Mouse (Mus musculus) testis, adult 2 months (tissue): ENCODE data around the gene Atp2b2. TPM values are rescaled to one million over a fixed set of nuclear protein-coding genes. Genes with fewer than 3 reads are reported as not detected.
A peak's percentile ranks its signal among the peaks of the same experiment; 100 is the strongest.

Experiments
- H3K27ac ChIP-seq: fragments of 200-500 bp; 2 replicates; pipeline ENCODE4 v1.5.1; 2012; ENCODE audit warnings: low read depth, low read length; ENCODE audit not compliant: control insufficient read depth, insufficient read depth
- H3K27me3 ChIP-seq: fragments of 200-500 bp; 2 replicates; pipeline ENCODE4 v1.6.1; 2012; ENCODE audit warnings: mild to moderate bottlenecking, low read length, moderate library complexity; ENCODE audit not compliant: control insufficient read depth, insufficient read depth
- H3K36me3 ChIP-seq: fragments of 200-500 bp; 2 replicates; pipeline ENCODE4 v1.6.1; 2012; ENCODE audit warnings: mild to moderate bottlenecking, low read length; ENCODE audit not compliant: control insufficient read depth, insufficient read depth
- H3K4me1 ChIP-seq: fragments of 200-500 bp; 2 replicates; pipeline ENCODE4 v1.6.1; 2012; ENCODE audit warnings: low read length; ENCODE audit not compliant: control insufficient read depth, insufficient read depth
- H3K4me3 ChIP-seq: fragments of 200-500 bp; 2 replicates; pipeline ENCODE4 v1.5.1; 2012; ENCODE audit warnings: low read depth, mild to moderate bottlenecking, low read length, moderate library complexity, mixed read lengths; ENCODE audit not compliant: control insufficient read depth
- CTCF ChIP-seq: fragments of 200-500 bp; IDR thresholded peaks from 2 replicates; pipeline ENCODE4 v1.5.1; 2012; ENCODE audit warnings: low read depth, mild to moderate bottlenecking, inconsistent platforms, low read length, moderate library complexity; ENCODE audit not compliant: control insufficient read depth, insufficient read depth, insufficient replicate concordance
- POLR2A ChIP-seq: fragments of 200-500 bp; IDR thresholded peaks from 2 replicates; pipeline ENCODE4 v1.6.1; 2012; ENCODE audit warnings: low read depth, mild to moderate bottlenecking, inconsistent platforms, low read length, moderate library complexity; ENCODE audit not compliant: control insufficient read depth
- polyA plus RNA-seq: library from polyadenylated mRNA; depleted of rRNA; stranded (reverse); fragments of >200 nt; gene quantifications from 2 replicates; pipeline ENCODE4 v1.2.3, GENCODE M21; 2012

Atp2b2 gene
- polyA plus RNA-seq, 1 experiment = 0.85 TPM

DNA sequence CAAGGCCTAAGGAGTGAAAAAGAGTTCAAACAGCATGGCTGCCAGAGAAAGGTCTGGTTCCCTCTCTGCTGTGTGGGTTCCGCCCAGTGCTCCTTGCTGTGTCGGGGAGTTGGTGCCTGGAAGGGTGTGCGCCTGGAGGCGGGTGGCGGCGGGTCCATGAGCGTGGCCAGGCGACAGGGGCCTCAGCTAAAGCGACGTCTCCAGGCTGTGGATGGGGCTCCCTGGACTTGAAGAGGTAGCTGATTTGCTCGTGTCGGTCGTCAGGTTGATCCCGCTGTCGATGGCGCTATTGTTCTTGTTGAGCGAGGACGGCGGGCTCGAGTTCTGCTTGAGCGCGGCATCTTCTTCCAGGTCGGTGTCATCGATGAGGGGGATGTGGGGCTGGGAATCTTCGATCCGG lies 294.1 kb downstream of the Atp2b2 start:
- H3K36me3 ChIP-seq = no peaks in the 10 kb centered on the region
- H3K4me1 ChIP-seq = peaks cover 10% of the 10 kb centered on the region
- H3K27me3 ChIP-seq = no peaks in the 10 kb centered on the region
- H3K27ac ChIP-seq = no peak overlapping the region
- H3K4me3 ChIP-seq = peak overlapping the region; percentile 47
- TF ChIP-seq CTCF (no peak), POLR2A (no peak)

DNA sequence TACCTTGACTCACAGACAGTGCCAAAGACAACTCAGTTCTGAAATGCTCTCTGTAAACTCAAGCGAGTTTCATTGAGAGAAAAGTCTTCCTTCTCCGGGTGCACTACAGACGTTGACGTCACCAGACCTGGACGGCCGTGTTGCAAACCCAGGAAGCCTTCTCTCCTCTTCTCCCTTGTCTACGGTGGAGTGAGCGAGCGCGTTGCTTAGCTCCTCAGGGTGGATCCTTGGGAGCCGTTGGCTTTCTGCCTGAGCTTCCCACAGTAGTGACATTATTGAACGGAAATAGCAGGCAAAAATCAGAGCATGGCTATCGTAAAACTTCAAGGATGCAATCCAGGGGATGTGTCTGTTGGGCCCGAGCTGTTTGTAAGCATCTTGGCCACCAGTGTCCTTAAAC lies 295.1 kb downstream of the Atp2b2 start:
- no peaks in the 10 kb centered on the region for H3K27me3 ChIP-seq
- TF ChIP-seq POLR2A (no peak), CTCF (no peak)

DNA sequence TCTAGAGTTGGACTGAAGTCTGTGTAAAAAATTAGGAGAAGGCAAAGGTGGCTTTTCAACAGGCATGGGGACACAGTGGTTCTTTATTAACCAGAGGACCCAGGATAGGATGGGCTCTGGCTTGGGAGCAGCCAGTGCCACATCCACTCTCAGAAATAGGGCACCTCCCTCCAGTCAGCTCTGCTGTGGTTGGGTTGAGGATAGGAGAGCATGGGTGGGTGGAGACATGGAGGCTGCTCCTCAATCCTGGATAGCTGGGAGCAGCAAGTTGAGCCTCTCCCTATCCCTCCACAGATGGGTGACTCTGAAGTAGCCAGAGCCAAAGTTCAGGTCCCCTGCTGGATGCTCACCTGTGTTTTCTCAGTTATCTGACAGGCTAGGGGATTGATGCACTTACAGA lies 297.3 kb downstream of the Atp2b2 start:
- H3K36me3 ChIP-seq = no peaks in the 10 kb centered on the region
- H3K4me1 ChIP-seq = peaks cover 10% of the 10 kb centered on the region
- no peak overlapping the region for H3K4me3 ChIP-seq
- no peak overlapping the region for H3K27ac ChIP-seq
- no peak for TF ChIP-seq POLR2A
- no peak for TF ChIP-seq CTCF
- no peaks in the 10 kb centered on the region for H3K27me3 ChIP-seq

More for the DNA sequence above, 295.1 kb downstream of the Atp2b2 start:
- no peaks in the 10 kb centered on the region for H3K36me3 ChIP-seq
- no peak overlapping the region for H3K4me3 ChIP-seq
- H3K27ac ChIP-seq = no peak overlapping the region
- peaks cover 10% of the 10 kb centered on the region for H3K4me1 ChIP-seq

DNA sequence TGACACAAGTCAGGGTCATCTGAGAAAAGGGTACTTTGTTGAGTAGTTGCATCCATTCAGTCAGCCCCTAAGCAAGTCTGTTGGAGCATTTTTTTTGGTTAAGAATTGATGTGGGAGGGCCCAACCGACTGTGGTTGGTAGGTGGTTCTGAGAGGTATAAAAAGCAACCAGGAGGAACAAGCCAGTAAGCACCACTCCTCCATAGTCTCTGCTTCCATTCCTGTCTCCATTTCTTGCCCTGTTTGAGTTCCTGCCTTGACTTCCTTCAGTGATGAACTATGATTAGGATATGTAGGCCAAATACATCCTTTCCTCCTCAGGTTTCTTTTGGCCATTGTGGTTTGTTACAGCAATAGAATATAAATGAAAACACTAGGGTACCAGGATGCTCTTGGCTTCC lies 299.3 kb downstream of the Atp2b2 start:
- TF ChIP-seq CTCF (no peak), POLR2A (no peak)
- H3K27ac ChIP-seq = no peak overlapping the region
- no peaks in the 10 kb centered on the region for H3K36me3 ChIP-seq
- no peak overlapping the region for H3K4me3 ChIP-seq
- H3K27me3 ChIP-seq = no peaks in the 10 kb centered on the region
- H3K4me1 ChIP-seq = peaks cover 4% of the 10 kb centered on the region

DNA sequence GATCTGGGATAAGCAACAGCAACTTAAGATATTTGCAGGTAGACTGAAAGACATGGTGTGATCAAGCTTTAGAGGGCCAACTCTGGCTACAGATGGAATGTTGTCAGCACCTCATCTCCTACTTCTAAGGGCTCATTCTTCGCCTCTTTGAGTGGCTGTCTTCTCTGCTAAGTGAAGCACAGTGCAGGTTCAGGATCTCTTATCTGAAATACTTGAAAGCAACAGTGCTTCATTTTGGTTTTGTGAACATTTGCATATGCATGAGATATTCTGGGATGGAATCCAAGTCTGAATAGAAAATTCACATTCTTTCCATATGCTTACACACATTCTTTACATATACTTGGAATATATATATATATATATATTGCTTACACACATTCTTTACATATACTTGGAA lies 300.1 kb downstream of the Atp2b2 start:
- Histone ChIP-seq H3K27ac (no peak overlapping the region), H3K4me3 (no peak overlapping the region), H3K27me3 (no peaks in the 10 kb centered on the region), H3K4me1 (peaks cover 4% of the 10 kb centered on the region), H3K36me3 (no peaks in the 10 kb centered on the region)
- no peak for TF ChIP-seq CTCF
- no peak for TF ChIP-seq POLR2A

DNA sequence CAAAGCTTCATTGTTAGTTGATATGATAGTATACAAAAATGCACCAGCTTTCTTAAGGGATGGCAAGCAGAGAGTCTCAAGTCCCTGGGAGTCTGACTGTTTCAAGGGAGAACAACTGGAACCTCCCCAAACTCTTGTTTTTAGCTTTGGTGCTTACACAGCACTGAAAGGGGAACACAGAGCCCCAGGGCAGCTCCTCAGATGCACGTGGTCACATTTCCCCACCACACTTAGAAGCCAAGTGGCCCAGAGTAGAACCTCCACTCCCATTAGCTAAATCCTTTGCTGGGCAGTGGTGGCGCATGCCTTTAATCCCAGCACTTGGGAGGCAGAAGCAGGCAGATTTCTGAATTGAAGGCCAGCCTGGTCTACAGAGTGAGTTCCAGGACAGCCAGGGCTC lies 301.0 kb downstream of the Atp2b2 start:
- Histone ChIP-seq H3K4me3 (no peak overlapping the region), H3K27me3 (no peaks in the 10 kb centered on the region), H3K4me1 (peaks cover 4% of the 10 kb centered on the region), H3K27ac (no peak overlapping the region), H3K36me3 (no peaks in the 10 kb centered on the region)
- TF ChIP-seq POLR2A = no peak
- no peak for TF ChIP-seq CTCF

DNA sequence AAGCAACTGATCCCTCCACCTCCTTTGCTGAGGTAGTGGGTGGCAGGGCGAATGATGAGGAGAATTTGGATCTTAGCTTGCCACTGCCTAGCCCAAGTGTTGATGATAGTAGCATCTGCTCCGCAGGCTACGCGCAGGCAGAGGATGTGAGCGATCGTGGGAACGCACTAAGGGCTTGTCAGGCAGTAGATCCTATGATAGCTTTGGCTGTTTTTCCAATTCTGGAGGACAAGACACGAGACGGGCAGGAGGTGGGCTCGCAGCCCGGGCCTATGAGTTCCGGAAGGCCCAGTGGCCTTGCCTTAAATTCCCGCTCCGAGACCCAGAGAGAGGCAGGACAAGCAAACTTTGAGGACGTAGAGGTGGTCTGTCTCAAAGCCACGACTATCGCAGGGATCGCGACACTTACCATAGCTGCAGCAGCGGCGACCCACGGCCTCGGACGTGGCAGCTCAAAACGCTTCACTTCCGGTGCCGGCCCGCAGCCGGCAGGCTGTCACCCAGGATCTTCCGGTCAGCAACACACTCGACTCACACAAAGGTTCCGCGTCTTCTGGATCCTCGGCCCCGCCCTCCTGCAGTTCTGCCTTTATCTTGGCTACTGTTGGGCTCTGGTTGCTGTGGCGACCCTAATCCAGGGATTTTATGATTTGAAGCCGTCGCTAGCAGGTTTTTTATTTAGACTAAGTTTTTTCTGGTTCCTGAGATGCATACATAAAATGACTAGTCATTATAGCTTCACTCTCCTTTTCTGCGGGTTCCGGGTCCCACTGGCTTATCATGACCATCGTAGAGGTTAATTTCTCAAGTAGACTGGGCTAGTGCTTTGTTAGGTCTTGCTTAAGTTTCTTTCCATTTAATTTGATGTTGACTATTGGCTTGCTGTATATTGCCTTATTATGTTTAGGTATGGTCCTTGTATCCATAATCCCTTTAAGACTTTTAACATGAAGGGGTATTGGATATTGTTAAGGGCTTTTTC lies 301.9 kb downstream of the Atp2b2 start, which contains the start of gene Sec13:
TSS of gene Sec13 (minus strand) at position 508 of the 982 bp plus-strand sequence.
- peak within 1 kb of the TSS; percentile 98 for H3K4me3 ChIP-seq
- TF ChIP-seq POLR2A = peak; percentile 77
- TF ChIP-seq CTCF = no peak
- peak within 1 kb of the TSS; percentile 91 for H3K27ac ChIP-seq
- no peaks in the 10 kb centered on the region; the same call in 1 of the 2 replicates for H3K36me3 ChIP-seq
- peaks cover 4% of the 10 kb centered on the region for H3K4me1 ChIP-seq
- no peaks in the 10 kb centered on the region for H3K27me3 ChIP-seq
